Mouse (Mus musculus): ENCODE results near the gene Notch1.

DNA sequence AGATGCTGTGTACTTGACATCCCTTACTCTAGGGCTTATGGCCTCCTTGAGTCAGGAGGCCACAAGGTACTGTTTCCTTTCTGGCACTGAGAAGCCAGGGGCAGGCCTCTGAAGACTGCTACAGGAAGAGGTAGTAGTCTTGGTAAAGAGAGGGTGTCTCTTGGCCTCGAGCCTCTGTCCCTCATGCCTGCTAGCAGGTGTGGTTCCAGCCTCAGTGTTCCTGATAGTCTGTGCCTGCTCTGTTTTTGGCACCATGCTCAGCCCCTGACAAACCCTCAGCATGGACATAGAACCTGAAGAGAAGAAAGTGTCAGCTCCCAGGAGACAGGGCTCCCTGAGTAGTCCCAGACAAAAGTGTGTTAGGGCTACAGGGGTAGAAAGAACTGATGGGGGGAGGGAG, 69.0 kb downstream of the Notch1 start:
- no peak for TF ChIP-seq CTCF (IDR thresholded peaks at IDR 0.05; ENCODE audit: low read depth, low read length)
- no peak for TF ChIP-seq GATA1 (IDR thresholded peaks at IDR 0.05; ENCODE audit: borderline replicate concordance, low read length)
- TF ChIP-seq TAL1 (conservative IDR thresholded peaks at IDR 0.05; ENCODE audit: low read depth, low read length): no peak
